Mouse (Mus musculus) hindlimb bud, embryonic 11.5 days (tissue): ENCODE results near the gene Galnt4.

ENCODE experiments used
- DNase-seq: peaks from one replicate; pipeline ENCODE4 v3.0.0-alpha.2; 2012; ENCODE audit warnings: low read depth, low spot score; ENCODE audit errors: extremely low spot score

The Galnt4 gene

DNA sequence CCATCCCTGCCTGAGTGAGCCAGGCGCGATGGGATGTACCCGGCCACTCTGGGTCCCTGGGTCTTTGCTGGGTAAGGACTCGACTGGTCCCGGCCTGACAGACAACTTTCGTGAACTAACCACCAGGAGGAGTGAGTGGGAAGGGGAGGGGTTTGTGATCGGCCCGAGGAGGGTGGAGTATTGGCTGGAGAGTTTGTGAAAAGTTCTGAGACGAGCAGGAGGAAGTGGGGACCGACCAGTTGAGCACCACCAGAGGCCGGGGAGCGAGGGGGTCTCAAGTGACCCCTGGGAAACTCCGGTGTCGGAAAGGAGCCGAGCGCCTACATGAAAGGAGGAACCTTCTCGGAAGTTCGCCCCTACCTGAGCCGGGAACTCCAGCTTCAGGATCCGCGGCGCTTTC is at the start of gene Galnt4:
Gene Galnt4, plus strand, starts transcription at position 196 of the 400 bp plus-strand sequence.
- DNase-seq = no peak

GRCm38 (mm10) chr10:99060588-99060987 is 47.4 kb upstream of the Galnt4 start:
- no peak for DNase-seq

- no peak for DNase-seq
These were observed 46.5 kb upstream of the Galnt4 start for GRCm38 (mm10) chr10:99061418-99061817.

- no peak for DNase-seq
These were observed 45.4 kb upstream of the Galnt4 start for GRCm38 (mm10) chr10:99062546-99062945.

DNA sequence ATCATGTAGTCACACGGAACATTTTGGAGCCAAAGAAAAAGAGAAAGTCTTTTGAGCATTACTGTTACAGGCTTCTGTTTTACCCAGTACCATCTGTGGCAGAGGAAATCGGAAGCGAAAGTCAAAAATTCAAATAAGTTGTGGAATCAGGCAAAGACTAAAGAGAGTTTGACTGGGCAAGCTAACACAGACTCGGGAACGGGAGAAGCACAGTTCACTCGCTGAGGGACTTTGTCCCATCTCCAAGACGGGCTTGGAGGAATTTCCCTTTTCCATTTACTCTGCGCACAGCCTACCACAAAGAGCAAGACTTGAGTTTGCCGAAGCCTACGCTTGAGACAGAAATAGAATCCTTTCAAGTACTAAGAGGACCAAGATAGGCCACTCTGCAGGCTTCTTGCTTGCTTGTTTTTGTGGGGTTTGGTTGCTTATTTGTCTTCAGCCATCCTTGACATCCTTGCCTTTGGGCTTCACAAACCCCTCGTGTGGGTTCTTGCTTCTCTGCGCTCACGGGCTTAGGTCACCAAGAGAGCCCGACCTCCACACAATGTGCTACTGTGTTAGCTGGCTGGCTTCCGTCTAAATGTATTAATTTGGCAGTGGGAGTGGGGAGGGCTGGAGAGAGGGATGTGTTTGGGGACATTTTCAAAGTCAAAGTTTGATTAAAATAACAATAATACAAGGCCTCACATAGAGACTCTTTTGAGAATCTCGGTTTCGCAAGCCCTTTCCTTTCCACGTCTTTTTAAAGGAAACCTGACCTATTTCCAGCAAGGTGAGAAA is 31.7 kb upstream of the Galnt4 start:
- no peak for DNase-seq

- no peak for DNase-seq
These were observed 29.3 kb upstream of the Galnt4 start for GRCm38 (mm10) chr10:99078621-99079020.

- DNase-seq = no peak
These were observed 26.4 kb upstream of the Galnt4 start for GRCm38 (mm10) chr10:99081569-99081990.

- DNase-seq = no peak
These were observed 24.4 kb upstream of the Galnt4 start for GRCm38 (mm10) chr10:99083431-99084003.

GRCm38 (mm10) chr10:99084397-99085239 is 23.3 kb upstream of the Galnt4 start:
- DNase-seq = no peak

- DNase-seq = no peak
These were observed 22.7 kb upstream of the Galnt4 start for GRCm38 (mm10) chr10:99085240-99085587.

DNA sequence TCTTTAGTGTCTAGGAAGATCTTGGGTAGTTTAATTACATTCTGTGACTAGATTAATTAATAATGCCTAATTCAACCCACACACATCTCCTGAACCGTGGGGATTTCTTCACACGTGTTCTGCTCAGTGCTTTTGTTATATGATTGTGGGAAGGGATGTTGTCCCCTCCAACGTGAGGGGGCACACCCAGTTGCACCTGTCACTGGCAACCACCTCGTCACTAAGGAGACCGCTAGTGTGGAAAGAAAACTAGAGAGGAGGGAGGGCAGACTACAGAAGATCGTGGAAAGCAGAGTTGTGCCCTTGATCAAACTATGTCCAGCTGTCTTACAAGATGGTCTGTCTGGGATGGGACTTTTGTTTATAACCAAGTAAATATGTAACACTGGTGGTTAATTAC is 21.9 kb upstream of the Galnt4 start:
- no peak for DNase-seq

- DNase-seq = no peak
These were observed 18.1 kb upstream of the Galnt4 start for GRCm38 (mm10) chr10:99089906-99090305.

GRCm38 (mm10) chr10:99093364-99093763 is 14.6 kb upstream of the Galnt4 start:
- no peak for DNase-seq

- DNase-seq = no peak
These were observed 12.8 kb upstream of the Galnt4 start for GRCm38 (mm10) chr10:99095114-99095513.

DNA sequence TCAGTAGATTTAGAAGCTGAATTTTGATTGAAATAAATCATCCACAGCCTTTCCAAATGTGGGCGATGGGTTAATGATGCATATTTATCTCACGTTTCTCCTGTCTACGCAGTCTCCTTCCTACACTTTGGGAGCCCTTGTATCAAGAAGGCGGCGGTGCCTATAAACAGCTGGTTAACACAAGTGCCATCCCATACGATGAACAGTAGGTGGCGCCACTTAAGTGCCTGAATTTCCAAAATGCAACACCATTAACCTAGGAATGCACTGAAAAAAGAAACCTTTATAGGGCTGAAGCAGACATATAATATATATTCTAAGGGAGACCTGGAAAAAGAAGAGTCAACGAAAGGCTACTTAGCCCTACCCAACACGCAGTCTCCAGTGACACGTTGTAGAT is 10.6 kb upstream of the Galnt4 start:
- DNase-seq = no peak

DNA sequence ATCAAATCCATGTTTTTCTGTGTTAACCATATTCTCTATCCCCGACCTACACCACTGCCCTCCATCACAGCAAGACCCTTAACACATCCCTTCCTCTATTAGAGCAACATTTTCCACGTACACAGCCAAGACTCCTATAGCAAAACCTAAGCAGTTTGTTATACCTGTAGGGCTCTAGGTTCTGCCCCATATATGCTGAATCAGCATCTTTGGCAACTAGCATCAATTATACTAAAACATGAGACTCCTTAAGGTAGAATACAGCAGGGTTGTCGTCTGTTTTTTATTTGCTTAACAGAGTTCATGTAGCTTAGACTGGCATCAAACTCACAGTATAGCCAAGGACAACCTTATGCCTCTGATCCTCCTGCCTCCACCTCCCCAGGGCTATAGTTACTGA is 2.4 kb upstream of the Galnt4 start:
- no peak for DNase-seq

DNA sequence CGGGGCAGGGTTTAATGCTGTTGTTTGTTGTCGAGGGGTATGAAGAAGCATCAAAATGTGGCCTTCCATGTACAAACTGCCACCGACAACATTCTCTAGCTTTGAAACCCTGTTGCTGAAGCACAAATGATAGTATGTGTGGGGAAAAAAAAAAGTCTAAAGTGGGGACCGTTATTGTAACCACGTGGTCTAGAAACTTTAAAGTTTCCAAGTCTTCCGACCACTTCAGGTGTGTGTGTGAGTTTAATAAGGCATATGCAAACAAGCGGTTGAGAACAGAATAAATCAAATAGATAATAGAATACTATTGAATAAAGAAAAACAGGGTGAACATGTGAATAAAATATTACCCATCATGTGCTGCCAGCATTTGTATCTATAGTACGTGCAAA is 1.7 kb upstream of the Galnt4 start:
- DNase-seq = no peak

DNA sequence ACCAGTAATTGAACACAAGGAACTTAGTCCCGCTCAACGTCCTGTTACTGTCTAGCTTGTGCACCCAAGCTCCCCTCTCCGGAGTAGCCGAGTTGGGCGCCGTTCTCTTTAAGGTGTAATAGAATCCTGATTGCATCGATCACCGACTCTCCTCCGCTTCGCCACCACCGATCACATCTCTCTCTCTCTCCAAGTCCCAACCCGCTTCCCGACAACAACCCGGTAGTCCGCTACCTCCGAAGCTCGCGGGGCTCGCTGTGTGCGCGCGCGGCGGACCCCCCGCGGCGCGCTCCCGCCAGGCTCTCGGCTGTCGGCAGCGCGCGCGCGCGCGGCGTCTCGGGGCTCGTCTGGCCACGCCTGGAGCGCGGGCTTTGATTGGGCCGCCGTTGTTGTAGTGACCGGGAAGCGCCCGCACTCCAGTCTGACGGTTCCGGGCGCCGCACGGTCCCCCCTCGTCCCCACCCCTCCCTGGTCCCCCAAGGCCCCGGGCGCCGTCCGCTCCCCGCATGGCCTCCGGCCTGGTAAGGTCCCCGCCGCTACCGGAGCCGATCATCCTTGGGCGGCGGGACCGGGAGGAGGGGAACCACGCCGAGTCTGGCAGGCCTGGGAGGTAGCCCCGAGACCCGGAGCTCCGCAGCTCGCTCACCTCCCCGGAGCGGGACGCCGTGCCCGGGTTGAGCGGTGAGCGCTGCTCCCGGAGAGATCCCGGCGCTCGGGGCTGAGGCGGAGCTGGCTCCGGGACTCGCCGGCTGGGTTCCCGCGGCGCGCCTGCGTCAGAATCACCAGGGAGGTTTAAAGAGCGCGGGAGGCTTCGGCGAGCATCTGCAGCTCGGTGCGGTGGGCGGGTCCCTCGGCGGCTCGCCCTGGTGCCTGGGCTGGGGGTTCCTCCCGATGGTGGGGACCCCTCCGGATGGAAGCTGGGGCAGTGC is 992 bp upstream of the Galnt4 start, which contains the start of gene Poc1b:
Gene Poc1b, plus strand, starts transcription at position 334 of the 929 bp plus-strand sequence.
- no peak for DNase-seq

- DNase-seq = no peak
These were observed 548 bp downstream of the Galnt4 start for GRCm38 (mm10) chr10:99108431-99108982.

DNA sequence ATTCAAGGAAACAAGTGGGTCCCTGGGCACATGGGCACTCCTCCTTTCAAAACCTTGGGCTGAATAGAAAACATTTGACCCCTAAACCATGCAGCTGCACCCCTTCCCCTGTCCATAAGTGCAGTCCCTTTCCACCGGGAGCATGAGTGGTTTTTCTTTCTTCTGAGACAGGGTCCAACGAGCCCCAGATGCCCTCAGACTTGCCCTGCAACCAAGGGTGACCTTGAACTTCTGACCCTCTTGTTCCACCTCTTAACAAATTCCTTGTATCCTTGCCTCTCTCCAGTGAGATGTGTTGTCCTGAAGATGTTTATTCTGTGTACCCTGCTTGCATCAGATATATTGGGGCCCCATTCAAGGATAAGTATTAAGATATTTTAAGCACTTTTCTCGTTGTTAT is 5.6 kb downstream of the Galnt4 start:
- DNase-seq = no peak
